Mouse (Mus musculus) lung, adult 2 months (tissue): ENCODE data around the gene S1pr5. TPM values are rescaled to one million over a fixed set of nuclear protein-coding genes. Genes with fewer than 3 reads are reported as not detected.

Experiments used
- DNase-seq: peaks from one replicate; pipeline ENCODE4 v3.0.0; 2022
- H3K4me1 ChIP-seq: fragments of 200-500 bp; 2 replicates; pipeline ENCODE4 v1.6.1; 2011; ENCODE audit warnings: low read length; ENCODE audit not compliant: control insufficient read depth, insufficient read depth
- H3K4me3 ChIP-seq: fragments of 200-500 bp; replicated peaks from 2 replicates; pipeline ENCODE3; 2011; ENCODE audit warnings: low read depth, mild to moderate bottlenecking, control low read depth, low read length; ENCODE audit errors: extremely low read depth
- CTCF ChIP-seq: fragments of 200-500 bp; IDR thresholded peaks from 2 replicates; pipeline ENCODE4 v1.5.1; 2011; ENCODE audit warnings: mild to moderate bottlenecking, low read length, control low read depth; ENCODE audit not compliant: insufficient read depth
- POLR2A ChIP-seq: fragments of 200-500 bp; IDR thresholded peaks from 2 replicates; pipeline ENCODE4 v1.6.1; 2011; ENCODE audit warnings: low read depth, mild to moderate bottlenecking, control low read depth, low read length, borderline replicate concordance; ENCODE audit errors: extremely low read depth
- WGBS: fragments of 180-500 bp; shearing (Covaris S2); methylation state at CpG from one replicate; pipeline ENCODE4 v1.1.7; 2018; 5-methylcytosine and 5-hydroxymethylcytosine counted together
- polyA plus RNA-seq: library from polyadenylated mRNA; depleted of rRNA; stranded (reverse); fragments of >200 nt; gene quantifications from 2 replicates; pipeline ENCODE4 v1.2.3, GENCODE M21; 2012

S1pr5 gene
- polyA plus RNA-seq, 1 experiment = 9.7 TPM

DNA sequence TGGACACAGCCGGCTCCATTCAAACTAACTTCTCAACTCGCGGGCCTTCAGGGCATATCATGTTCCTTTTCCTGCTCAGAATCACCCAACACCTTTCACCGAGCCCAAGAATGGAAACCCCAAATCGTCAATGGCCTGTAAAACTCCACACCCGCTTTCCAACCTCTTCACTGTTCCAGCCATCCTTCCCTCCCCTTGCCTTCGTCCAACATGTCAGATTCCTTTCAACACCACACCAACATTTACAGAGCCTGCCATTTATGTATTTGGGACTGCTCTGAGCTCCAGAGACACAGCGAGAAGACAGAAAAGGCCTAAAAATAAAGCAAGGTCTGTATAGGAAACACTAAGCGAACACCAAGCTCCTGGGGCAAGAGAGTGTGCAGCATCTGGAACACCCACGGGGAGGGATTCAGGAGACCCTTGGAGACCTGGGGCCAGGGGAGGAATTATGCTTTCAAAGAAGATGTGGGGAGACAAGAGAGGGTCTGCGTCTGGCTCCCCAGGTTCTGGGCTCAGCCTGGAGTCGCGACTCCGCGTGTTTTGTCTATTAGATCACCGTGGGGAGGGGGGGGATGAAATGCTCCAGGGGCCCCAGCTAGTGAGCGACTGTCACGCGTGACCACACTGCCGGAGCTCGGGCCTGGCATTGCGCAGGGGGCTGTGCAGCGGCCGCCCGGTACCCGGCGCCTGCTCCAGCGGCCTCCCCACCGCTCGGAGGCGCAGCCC is 10.1 kb downstream of the S1pr5 start:
- TF ChIP-seq CTCF = no peak
- no peak for TF ChIP-seq POLR2A
- Histone ChIP-seq H3K4me3 (peak overlapping the region; percentile 79), H3K4me1 (peaks cover 20% of the 10 kb centered on the region)
- under 1% methylated on average over 31 of the region's 31 CpGs for WGBS
- no peak for DNase-seq

DNA sequence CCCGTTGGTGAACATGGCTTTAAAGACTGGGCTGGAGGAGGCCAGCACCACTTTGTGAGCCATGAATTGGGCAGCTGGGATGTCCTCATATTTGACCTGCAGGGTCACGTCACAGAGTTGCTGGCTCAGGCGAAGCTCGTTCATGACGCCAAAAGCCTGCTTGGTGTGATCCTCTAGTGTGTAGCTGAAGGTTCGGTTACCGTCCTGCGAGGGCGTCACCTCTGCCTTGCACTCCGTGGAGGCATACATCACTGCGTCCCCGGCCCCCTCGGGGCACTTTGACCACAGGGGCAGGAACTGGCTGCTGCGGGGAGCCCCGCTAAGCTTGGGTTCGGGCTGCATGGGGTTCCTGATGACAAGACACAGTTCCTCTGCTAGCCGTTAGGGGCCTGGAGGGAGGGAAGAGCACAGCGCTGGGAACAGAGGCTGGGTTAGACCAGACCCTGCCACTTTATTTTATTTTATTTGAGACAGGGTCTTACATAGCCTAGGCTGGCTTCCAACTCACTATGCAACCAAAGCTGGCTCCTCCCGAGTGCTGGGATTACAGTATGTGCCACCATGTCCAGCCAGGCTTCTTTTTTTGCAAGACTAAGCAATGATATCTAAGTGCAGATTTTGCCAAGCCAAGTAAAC is 10.8 kb downstream of the S1pr5 start:
- Histone ChIP-seq H3K4me1 (peaks cover 20% of the 10 kb centered on the region), H3K4me3 (peak overlapping the region; percentile 79)
- no peak for DNase-seq
- 12% methylated on average over 19 of the region's 19 CpGs for WGBS
- TF ChIP-seq CTCF (peak; percentile 16; the same call in 1 of the 2 replicates), POLR2A (no peak)

DNA sequence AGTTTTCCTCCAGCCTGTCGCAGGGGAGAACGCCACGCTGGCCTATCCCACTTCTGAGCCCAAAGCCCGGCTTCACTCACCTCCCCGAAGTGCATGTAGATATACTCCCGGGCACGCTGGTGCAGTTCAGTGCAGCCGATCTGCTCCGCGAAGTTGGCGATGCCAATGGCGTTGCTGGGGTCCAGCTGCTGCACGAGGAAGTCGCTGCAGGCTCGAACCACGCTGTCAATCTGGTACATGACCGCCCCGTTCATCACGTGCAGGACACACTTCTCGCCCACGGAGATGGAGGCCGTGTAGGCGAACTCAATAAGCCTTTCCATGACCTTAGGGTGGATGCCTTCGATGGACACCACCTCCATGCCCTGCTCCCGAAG is 11.3 kb downstream of the S1pr5 start:
- WGBS = 77% methylated on average over 25 of the region's 25 CpGs
- H3K4me3 ChIP-seq = peak overlapping the region; percentile 79
- peaks cover 20% of the 10 kb centered on the region for H3K4me1 ChIP-seq

GRCm38 (mm10) chr9:21235341-21235740 is 12.9 kb downstream of the S1pr5 start:
- Histone ChIP-seq H3K4me1 (peaks cover 20% of the 10 kb centered on the region), H3K4me3 (peak overlapping the region; percentile 25)
- DNase-seq = no peak
- TF ChIP-seq POLR2A = peak; percentile 27; the same call in 1 of the 2 replicates
- TF ChIP-seq CTCF = no peak
- WGBS = 45% methylated on average over 4 of the region's 4 CpGs

More for the DNA sequence above, 11.3 kb downstream of the S1pr5 start:
- DNase-seq = no peak
- TF ChIP-seq CTCF (no peak), POLR2A (no peak)

DNA sequence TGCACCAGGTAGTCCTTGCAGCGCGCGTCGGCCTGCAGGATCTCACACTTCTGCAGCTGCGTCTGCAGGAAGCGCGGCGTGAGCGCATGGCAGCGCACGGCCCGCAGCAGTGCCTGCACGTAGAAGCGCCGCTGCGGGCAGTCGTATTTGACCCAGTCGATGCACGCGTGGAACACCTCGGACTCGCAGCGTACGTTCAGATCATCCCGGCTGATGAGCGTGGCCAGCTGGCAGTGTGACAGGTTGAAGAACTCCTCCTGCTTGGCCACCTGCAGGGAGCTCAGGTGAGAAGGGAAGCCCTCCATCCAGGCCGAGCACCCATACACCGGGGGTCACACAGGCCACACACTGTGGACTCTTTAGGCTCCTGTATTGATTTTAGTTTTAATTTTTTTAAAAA is 14.4 kb downstream of the S1pr5 start:
- 90% methylated on average over 28 of the region's 28 CpGs for WGBS
- peaks cover 20% of the 10 kb centered on the region for H3K4me1 ChIP-seq
- no peak for DNase-seq
- H3K4me3 ChIP-seq = no peak overlapping the region
- no peak for TF ChIP-seq POLR2A
- TF ChIP-seq CTCF = no peak

DNA sequence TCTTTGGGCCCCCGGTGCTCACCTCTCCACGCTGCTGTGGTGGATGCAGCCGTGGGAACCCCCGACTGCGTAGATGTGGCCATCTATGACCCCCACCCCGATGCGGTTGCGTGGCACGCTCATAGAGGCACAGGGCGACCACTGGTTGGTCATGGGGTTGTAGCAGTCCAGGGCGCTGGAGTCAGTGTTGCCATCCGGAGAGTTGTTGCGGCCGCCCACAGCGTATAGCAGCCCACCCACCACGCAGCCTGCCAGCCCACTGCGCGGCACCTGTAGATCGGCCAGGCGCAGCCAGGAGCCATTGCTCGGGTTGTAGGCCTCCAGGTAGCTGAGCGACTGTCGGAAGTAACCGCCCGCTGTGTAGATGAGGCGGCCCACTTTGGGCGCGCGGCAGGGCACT is 14.9 kb downstream of the S1pr5 start:
- 95% methylated on average over 29 of the region's 29 CpGs for WGBS
- H3K4me3 ChIP-seq = no peak overlapping the region
- TF ChIP-seq CTCF = no peak
- H3K4me1 ChIP-seq = peaks cover 20% of the 10 kb centered on the region
- no peak for DNase-seq

- WGBS = 86% methylated on average over 5 of the region's 5 CpGs
- no peak for TF ChIP-seq POLR2A
- TF ChIP-seq CTCF = no peak
- H3K4me3 ChIP-seq = no peak overlapping the region
- DNase-seq = no peak
- H3K4me1 ChIP-seq = peaks cover 21% of the 10 kb centered on the region
Measured at GRCm38 (mm10) chr9:21232867-21233266, 15.4 kb downstream of the S1pr5 start.

DNA sequence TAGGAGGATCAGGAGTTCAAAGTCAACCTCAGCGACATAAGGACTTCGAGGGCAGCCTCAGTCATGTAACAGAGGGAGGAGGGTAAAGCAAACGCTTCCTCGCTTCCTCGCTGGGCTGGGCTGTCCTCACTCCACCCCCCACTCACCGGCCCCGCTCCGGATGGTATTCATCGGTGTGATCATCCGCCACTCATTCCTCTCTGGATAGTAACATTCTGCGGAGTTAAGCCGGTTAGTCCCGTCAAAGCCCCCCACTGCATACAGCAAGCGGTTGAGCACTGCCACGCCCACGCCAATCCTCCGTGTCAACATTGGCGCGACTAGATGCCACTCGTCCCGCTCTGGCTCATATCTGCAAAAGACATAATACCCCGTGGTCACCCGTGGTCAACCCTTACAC is 16.7 kb downstream of the S1pr5 start:
- TF ChIP-seq CTCF (no peak), POLR2A (no peak)
- H3K4me3 ChIP-seq = no peak overlapping the region
- 62% methylated on average over 23 of the region's 23 CpGs for WGBS
- DNase-seq = no peak
- peaks cover 11% of the 10 kb centered on the region for H3K4me1 ChIP-seq

GRCm38 (mm10) chr9:21227342-21227741 is 20.9 kb downstream of the S1pr5 start:
- DNase-seq = no peak
- 15% methylated on average over 16 of the region's 16 CpGs for WGBS
- TF ChIP-seq CTCF = no peak
- Histone ChIP-seq H3K4me3 (no peak overlapping the region), H3K4me1 (peaks cover 2% of the 10 kb centered on the region; the same call in 1 of the 2 replicates)

GRCm38 (mm10) chr9:21225415-21225758 is 22.9 kb downstream of the S1pr5 start:
- Histone ChIP-seq H3K4me3 (no peak overlapping the region), H3K4me1 (peaks cover 4% of the 10 kb centered on the region)
- WGBS = 11% methylated on average over 7 of the region's 7 CpGs
- no peak for DNase-seq
- TF ChIP-seq POLR2A (no peak), CTCF (no peak)
